ENCODE assay signal across 14 mouse cellular contexts in the genomic region with DNA sequence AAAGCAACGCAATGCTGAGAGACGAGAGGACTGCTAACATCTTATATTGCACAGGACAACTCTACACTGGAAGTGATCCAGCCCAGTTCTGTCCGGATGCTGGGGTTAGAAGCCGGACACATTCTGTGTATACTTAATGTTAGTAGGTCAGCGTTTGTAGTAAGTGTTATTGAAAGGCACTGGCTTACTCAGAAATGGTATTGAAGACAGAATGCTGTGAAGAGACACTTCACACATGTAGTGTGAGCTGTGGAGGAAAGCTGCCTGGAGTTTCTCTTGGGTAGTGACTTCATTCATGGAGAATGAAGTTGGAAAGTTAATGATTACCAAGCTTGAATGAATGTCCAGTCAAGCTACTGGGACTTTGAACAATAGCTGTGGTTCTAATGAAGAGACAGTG.
A peak's percentile ranks its signal among the peaks of the same experiment; 100 is the strongest.
DNase-seq lines count a peak whose midpoint lies in the region; ATAC-seq and TF ChIP-seq lines count a peak whose summit lies in the region.
"Had no signal": no experiment of that assay in that cellular context is flagged by ENCODE, and none has a peak within 500 bp of the region (broad histone marks: within the 10 kb centered on the region; RNA-seq: fewer than 3 reads in every experiment).

No protein-coding gene starts in this region.

- no peak overlapping the region for H3K4me2 ChIP-seq in lung, embryonic 15.5 days
- H3K4me2 ChIP-seq in forebrain, postnatal 0 days (ENCODE audit: low read depth): no peak overlapping the region

- no peak for ATAC-seq in lung, embryonic 15.5 days (ENCODE audit: borderline replicate concordance, extremely low read depth, low FRiP score, low TSS enrichment)
- ATAC-seq in forebrain, postnatal 0 days: no peak
- ATAC-seq: forebrain, embryonic 14.5 days had no signal

- TF ChIP-seq CTCF in forebrain, postnatal 0 days (IDR thresholded peaks at IDR 0.05; ENCODE audit: low read depth): no peak

- peaks cover 6% of the 10 kb centered on the region; the same call in 1 of the 2 replicates for H3K36me3 ChIP-seq in lung, embryonic 15.5 days
- peaks cover 7% of the 10 kb centered on the region; the same call in 1 of the 2 replicates for H3K36me3 ChIP-seq in forebrain, postnatal 0 days (ENCODE audit: insufficient read depth)

- H3K27ac ChIP-seq in lung, embryonic 15.5 days: 0 out of 2 replicates have a peak overlapping the region, but pooled peaks have one; percentile 15
- no peak overlapping the region for H3K27ac ChIP-seq in forebrain, postnatal 0 days (ENCODE audit: low read depth, low read length)
- H3K27ac ChIP-seq: macrophage had no signal

- H3K27me3 ChIP-seq in lung, embryonic 15.5 days: no peaks in the 10 kb centered on the region
- no peaks in the 10 kb centered on the region for H3K27me3 ChIP-seq in forebrain, postnatal 0 days (ENCODE audit: insufficient read depth, low read length)

- H3K4me3 ChIP-seq in lung, embryonic 15.5 days: no peak overlapping the region
- no peak overlapping the region for H3K4me3 ChIP-seq in forebrain, postnatal 0 days (ENCODE audit: low read depth, low read length)

- H3K9ac ChIP-seq in lung, embryonic 15.5 days: no peak overlapping the region
- H3K9ac ChIP-seq in forebrain, postnatal 0 days: no peak overlapping the region

- peak; percentile 62 for DNase-seq in heart, adult 11 months
- no peak for DNase-seq in heart, postnatal 14 days
- DNase-seq in lung, postnatal 14 days: no peak
- DNase-seq in lung, postnatal 10 days: peak; percentile 63
- no peak for DNase-seq in forebrain, postnatal 0 days
- DNase-seq in left cerebral cortex, adult 18-20 months (ENCODE audit: low spot score in 2 of 2): no peak
- DNase-seq in thymus, postnatal 10 days (ENCODE audit: low spot score in 2 of 2): no peak
- DNase-seq: cerebellum, adult 11-12 months; midbrain, embryonic 14.5 days; right cerebral cortex, postnatal 25 days; thymus, postnatal 14 days had no signal

- WGBS in lung, embryonic 15.5 days: 45% methylated on average over 5 of the region's 5 CpGs
- WGBS in forebrain, postnatal 0 days: 93% methylated on average over 5 of the region's 5 CpGs

- intact Hi-C loops in heart, postnatal 14 days (cut with DNase I): no loop called here

- no peaks in the 10 kb centered on the region for H3K9me3 ChIP-seq in lung, embryonic 15.5 days
- H3K9me3 ChIP-seq in forebrain, postnatal 0 days (ENCODE audit: low read length): no peaks in the 10 kb centered on the region

- H3K4me1 ChIP-seq in lung, embryonic 15.5 days: peaks cover 40% of the 10 kb centered on the region
- H3K4me1 ChIP-seq in forebrain, postnatal 0 days (ENCODE audit: insufficient read depth): no peaks in the 10 kb centered on the region

Comparison
In these comparisons a context has a peak if more than half of its experiments do, and no peak if none do; other contexts are left out.
1. DNase-seq: peak in heart, adult 11 months (single experiment) and lung, postnatal 10 days (single experiment); none in heart, postnatal 14 days (0 of 2), lung, postnatal 14 days (single experiment), forebrain, postnatal 0 days (single experiment), left cerebral cortex, adult 18-20 months (0 of 2) and thymus, postnatal 10 days (0 of 2).